Mouse (Mus musculus) right cerebral cortex, adult 2 months (tissue): ENCODE data around the gene 9430097D07Rik.
A peak's percentile ranks its signal among the peaks of the same experiment; 100 is the strongest.

Experiments
- DNase-seq, 2 experiments: peaks; one replicate each; pipeline ENCODE4 v3.0.0; 2021 to 2022; ENCODE audit warnings: low spot score in 2 of 2

9430097D07Rik gene

DNA sequence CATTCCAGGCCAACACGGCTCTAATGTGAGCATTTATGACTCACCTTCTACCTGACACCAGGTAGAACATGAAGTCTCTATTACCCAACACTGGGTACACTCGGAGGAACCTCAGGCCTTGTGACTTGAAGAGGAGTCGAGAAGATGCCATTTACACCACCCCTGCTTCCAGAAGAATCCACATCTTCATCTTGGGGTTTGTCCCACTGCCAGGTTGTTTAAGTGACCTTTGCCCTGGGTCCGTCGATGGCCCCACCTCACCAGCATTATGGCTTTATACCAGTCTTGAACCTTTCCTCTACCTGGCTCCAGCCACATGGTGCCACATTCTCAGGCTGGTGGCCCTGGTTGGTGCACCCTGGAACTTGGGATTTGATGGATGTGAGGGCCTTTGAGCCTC is 21.8 kb upstream of the 9430097D07Rik start:
- DNase-seq = no peak

DNA sequence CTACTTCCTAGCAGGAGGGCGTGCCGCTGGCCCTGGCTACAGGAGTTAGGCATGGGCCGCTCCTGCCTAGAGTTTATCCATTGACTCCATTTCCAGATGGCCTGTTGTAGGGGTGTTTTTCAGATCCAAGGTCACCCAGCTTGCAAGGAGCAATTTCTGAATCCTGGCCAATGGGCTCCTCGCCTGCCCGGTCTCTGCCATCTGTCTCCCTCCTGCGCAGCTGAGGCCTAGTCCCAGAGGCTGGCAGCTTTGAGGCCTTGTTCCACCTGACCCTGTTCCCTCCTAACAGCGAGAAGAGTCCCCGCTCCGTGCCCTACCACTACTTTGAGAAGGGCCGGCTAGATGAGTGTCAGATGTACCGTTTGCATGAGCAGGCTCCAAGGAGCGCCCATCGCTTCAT is 21.2 kb upstream of the 9430097D07Rik start:
- no peak for DNase-seq

DNA sequence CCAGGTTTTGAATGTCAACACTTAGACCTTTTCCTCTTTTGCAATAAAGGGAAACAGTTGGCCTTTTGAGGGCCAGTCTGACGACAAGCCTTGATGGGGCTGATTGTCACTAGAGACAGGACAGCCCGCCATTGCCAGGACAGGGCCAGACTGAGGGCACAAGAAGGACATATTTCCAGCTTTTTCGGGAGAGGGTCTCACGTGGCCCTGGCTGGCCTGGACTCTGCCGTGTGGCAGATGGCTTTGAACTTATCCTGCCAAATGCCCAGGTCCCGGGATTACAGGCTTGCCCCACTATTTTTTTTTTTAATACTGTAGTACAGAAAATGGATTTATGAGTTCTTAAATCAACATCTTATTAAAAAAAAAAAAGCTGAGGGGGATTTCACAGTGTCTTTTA is 15.8 kb upstream of the 9430097D07Rik start:
- no peak for DNase-seq

DNA sequence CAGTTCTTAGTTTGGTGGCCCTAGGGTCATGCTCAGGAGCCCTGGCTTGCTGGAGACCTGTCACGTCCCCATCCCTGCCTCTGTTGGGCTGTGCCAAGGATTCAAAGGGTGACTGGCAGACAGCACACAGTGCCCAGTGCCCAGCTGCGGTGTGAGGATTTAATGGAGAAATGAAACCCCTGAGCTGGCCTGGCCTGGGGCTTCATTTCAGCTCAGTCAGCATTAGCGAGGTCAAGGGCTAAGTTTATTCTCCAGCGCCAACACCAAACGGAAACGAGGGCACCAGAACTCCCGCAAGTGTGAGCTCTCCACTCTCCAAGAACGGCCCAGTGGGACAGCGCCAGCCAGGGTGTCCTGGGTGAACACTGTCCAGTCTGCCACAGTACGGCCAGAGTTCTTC is 14.7 kb upstream of the 9430097D07Rik start:
- DNase-seq = no peak

DNA sequence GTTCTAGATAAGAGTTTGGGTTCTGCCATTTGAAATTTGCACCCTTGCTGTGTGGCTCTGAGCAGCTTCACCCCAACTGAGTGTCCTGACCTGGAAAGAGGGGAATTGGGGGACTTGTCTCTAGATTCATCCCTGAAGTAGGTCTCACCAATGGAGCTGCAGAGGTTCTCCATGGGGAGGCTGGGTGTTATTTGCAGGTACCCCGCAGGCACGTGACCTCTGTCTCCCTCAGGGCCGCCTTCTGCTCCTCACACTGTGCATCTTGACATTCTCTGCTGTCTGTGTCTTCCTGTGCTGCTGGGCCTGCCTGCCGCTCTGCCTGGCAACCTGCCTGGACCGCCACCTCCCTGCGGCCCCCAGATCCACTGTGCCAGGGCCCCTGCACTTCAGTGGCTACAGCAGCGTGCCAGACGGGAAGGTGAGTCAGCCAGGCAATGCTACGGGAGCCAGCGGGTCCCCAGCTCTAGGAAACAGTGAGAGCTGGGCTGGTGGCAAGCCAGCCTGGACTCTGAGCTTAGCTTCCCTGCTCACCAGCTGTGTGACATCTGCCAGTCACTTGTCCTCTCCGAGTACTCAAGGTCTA is 13.8 kb upstream of the 9430097D07Rik start:
- peak; percentile 57 to 62 for DNase-seq

DNA sequence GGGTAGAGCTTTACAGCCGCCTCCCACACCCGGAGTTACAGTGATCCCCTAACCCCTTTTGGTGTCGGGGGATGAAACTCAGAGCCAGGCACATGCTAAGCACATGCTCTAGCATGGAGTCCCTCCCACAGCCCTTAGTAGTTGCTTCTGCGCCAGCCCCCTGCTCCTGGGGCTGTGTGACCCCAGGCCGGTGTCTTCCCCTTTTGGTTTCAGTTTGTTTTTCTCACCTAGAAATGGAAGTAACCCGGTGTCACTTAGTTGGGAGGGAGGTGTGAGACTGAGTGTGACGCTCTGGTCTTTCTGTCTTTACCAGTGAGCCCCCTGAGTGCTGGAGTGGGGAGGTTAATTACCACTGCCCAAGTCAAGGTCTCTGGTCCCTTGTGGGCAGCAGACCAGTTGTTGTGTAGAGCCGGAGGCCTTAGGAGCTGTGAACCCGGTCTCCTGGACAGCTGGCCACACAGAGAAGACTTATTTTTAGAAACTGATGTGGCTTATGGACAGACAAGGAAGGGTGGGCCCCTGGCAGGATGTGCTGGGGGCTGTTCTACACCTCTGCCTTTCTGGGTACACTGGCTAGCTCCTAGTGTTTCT is 12.3 kb upstream of the 9430097D07Rik start:
- no peak for DNase-seq

DNA sequence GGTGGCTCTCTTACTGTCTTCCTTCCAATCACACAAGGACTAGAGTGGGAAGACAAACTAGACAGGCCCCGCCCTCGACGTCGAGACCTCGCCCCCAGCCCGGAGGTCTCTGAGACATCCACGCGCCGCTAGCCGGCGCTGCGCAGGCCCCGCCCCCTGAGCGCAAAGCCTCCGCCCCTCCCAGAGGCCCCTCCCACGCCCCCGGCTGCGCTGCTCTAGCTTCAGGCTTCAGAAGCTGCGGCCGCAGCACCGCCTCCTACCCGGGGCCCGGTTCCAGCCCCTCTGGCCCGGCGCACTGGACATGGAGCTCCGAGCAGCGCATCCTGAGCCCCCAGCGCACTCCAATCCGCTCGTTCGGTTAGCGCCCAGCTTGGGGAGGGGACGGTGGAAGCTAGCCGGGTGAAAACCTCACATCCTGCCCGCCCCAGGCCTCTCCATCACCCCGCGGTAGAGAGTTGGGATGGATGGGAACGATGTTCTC is 11.4 kb upstream of the 9430097D07Rik start, which contains the start of gene St6galnac4:
TSS of gene St6galnac4 (plus strand) at position 225 of the 481 bp plus-strand sequence.
- DNase-seq = peak; percentile 87 to 90

DNA sequence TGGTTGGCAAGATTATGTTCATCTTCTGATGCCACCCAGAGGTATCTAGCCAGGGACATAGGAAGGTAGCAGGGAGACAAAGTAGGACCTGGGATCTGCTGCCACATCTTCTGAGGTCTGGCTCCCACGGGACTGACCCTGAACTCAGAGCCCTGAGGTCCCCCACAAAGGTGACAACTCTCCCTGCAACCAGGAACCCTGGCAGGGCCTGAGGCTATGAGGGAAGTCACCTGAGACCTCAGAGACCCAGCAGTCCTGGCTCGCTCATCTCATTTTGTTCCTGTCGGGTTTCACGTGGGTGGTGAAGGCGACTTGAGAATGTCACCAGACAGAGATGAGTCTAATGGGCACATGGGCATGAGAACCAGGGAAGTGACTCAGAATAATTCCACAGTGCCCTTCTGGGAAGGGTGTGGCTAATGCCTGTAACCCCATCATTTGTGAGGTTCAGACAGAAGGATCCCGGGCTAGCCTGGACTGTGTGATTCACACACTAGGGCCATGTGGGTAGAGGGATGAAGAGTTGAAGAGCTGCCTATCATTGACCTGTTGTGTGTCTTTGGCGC is 9.7 kb upstream of the 9430097D07Rik start:
- no peak for DNase-seq

DNA sequence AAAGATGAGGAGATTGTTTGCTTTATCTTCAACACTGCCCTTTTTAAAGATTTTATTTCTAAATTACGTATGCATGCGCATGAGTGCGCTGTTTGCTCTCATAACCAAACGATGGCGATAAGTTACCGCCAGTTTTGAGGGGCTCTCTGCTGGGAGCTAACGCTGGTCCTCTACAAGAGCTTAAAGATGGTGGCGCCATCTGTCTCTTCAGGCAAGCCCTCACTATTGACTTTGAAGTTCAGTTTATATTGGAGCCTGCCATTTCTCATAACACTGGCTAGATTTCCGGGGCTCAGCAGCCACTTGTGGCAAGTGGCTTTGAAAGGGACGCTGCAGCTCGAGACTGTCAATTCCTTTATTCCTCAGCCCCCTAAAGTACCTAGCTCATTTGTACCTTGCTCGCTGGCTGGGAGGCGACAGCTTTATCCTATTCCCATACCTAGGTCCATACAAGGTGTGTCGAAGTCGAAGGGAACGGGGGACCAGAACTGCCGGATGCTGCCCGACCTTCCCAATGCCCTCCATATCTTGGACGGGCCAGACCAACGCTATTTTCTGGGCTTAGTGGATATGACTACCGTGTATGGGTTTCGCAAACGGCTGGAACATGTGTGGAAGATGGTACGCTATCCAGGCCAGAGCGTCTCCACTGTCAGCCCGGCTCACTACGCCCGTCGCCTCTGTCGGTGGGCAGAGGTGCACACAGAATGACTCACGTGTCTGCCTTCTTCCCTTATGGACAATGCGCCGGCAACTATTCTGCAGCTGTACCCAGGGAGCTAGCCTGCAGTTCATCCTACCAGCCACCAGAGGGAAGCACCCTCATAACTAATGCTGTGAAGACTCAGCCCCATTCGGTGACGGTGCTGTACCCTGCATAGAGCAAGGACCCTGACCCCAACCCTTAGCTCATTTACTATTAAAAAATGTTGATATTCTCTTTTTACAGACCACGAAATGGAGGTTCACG is 7.6 kb upstream of the 9430097D07Rik start:
- DNase-seq = peak; percentile 91 to 92

DNA sequence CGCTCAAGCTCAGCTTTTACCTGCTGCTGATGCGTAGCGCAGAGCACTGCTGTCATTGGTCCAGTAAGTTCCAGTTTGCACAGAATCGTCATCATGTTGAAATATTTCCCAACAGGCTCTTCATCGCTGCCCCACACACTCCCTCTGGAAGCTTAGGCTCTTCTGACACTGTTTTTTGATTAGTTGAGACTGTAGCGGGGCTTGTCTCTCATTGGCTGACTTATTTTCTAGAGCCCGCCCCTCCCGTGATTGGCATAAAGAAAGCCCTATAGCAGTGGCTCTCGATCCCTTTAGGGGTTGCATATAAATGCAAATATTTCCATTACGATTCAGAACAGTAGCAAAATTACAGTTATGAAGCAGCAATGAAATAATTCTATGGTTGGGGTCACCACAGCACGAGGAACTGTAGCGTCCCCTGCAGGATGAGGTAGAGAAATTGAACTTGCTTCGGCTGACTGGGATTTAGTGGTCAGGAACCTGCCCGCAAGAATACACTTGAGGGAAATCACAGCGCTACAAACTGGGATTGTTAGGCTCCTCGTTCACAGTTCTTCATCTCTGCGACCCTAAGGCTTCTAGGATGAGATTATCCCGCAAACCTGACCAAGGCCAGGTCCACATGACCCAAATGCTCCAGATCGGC is 6.1 kb upstream of the 9430097D07Rik start:
- peak; percentile 85 to 90 for DNase-seq

DNA sequence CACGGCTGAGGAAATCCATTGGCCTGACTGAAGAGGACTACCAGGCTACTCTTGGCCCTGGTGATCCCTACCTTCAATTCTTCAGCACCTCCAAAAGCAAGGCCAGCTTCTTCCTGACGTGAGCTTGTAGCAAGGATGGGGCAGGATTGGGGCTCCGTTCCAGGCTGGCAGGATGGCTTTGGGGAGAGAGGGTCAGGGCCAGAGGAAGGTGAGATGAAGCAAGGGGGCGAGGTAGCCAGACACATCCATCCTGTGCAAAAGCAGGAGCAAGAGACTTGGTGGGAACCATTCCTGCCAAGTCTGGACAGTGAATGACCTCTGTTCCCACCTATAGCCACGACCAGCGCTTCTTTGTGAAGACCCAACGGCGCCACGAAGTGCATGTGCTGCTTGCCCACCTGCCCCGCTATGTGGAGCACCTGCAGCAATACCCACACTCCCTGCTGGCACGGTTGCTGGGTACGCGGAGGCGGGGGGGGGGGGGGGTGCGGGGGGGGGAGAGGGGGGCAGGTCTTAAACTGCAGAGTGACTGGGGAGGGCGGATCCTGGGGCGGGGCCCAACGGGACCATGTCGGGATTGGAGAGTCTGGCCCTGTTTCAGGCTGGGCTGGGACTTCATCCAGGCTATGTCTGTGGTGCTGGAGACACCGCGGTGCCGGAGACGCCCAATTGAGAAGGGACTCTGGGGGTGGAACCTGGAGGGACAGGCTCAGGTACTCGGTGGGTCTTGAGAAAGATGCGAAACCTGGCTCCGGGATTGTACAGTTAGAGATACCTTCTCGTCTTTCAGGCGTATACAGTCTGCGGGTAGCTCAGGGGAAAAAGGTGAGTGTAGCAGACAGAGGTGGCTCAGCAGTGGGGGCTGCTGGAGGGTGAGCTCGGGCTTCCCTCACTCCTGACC is 2.9 kb upstream of the 9430097D07Rik start:
- no peak for DNase-seq

DNA sequence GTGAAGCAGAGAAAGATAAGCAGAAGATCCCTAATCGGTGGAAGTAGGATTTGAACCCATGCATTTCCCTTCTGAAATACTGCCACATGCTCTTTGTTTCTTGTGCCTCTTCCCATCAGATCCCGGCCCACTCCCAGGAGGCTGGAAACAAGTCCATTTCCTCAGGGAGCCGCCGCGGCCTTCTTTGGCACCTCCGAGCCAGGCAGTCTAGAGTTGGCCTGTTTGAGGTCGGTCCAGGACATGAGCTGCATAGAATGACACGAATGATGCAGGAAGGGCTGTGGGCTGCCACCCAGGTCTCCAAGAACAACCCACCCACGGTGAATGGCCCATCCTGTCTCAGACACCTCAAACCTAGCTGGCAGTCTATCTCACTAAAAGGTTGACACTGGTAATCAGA is 1.0 kb upstream of the 9430097D07Rik start:
- no peak for DNase-seq

DNA sequence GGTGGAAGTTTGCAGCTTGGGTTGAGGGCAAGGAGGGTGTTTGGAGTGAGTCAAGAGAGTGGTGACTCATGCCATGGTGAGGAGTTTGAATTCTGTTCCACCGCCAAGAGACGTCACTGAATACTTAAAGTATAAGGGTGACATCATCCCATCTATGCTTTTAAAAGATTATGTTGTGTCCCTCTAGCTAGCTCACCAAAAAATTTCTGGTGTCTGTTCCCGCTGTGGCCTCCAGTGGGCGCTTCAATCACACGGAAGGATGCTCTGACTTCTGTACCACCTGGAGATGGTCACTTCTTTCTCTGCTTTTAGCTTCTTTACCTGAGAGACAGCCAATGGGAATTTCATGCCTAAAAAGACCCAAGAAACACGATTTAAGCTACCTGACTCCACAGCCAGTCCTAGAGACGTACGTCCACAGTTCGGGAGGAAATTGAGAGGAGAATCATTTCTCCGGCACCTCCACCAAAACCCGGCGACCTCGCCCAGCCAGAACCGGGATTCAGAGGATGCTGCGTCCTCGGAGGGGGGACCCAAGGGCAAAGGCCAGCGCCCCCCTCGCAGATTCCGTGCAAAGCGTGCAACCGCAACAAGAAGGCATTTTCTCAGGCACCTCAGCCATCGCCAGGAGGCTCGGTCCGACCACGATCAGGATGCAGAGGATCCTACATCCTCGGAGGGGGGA is 441 bp downstream of the 9430097D07Rik start:
- peak; percentile 88 to 91 for DNase-seq

DNA sequence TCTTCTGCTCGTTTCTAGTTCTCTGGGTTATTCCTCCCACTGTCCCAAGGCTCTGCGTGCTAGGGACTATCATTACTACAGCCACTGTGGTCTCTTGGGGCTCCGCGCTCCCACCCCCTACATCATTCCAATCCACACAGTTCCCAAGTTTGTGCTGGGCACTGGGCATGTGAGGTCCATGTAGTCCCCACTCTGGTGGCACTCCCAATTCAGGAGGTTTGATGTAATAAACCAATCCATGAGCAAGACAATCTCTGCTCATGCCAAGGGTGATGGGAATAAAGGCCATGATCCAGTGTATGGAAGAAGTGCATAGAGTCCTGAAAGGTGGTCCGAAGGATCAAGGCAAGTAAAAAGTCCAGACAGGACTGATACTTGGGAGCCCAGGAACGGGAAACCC is 987 bp downstream of the 9430097D07Rik start, which contains the start of gene Pip5kl1:
TSS of gene Pip5kl1 (plus strand) at position 301 of the 400 bp plus-strand sequence.
- DNase-seq = no peak

DNA sequence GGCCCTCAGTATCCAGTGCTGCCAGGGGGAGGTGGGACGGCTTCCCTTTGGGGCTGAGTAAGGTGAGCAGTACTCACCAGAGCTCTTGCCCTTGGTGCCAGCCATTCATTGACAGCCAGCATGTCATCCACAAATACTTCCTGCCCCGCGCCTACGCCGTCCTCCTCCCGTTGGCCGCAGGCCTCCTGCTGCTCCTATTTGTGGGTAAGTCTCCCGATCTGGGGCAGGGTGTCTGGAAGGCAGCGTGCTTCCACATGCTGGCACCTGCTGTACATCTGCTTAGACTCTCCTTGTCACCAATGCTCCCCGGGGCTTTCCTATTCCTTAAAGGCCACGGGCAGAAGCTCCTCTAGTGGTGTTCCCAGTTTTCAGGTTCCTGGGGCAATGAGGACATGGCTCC is 3.3 kb downstream of the 9430097D07Rik start:
- DNase-seq = no peak

DNA sequence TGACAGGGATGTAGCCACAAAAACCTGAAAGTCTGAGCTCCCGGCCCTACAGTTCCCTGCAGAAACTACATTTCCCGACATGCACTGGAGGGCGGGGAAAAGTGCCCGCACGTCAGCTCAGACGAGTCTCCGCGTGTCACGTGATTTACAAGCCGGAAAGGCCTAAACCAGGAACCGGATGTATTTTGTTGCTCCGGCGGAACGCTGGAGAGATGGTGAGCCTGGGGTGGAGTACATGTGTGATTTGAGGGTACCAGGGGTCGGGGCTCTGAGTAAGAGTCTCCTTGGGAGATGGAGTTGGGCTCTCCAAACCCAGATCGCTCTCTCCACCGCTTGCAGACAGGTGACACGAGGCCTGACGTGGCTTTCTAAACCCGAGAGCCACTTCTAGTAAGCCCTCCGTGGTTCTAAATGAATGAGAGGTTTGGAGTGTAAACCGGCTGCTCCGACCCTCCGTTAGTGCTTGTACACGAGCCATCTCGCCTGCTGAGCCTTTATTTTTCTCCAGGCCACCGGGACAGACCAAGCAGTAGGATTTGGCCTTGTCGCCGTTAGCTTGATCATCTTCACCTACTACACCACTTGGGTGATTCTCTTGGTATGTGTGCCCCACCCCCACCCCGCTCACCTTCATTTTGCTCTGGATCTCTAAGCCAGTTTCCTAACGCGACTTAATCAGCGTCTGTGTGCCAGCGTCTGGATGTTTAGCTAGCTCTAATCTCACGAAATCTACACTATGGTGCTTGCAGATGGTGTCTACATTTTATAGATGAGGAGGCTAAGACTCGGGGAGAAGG is 4.6 kb downstream of the 9430097D07Rik start, which contains the start of gene Dpm2:
TSS of gene Dpm2 (plus strand) at position 161 of the 797 bp plus-strand sequence.
- DNase-seq = peak; percentile 93 to 94

DNA sequence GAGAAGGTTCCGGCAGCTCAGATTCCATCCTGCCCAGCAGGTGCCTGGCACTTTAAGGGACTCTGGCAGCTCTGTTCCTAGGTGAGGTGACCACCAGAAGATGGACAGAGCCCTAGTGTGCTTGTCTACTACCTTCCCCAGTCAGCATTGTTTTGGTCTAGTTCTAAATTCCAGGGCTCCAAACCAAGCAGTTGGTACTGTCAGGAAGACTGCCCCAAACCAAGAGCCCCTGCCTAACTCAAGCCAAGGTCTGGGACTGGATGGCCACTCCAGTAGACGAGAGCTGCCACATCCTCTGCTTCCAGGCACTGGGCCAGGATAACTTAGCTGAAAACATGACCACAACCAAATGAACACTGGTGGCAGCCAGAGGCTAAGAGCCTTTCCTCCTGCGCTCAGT is 6.5 kb downstream of the 9430097D07Rik start:
- no peak for DNase-seq

DNA sequence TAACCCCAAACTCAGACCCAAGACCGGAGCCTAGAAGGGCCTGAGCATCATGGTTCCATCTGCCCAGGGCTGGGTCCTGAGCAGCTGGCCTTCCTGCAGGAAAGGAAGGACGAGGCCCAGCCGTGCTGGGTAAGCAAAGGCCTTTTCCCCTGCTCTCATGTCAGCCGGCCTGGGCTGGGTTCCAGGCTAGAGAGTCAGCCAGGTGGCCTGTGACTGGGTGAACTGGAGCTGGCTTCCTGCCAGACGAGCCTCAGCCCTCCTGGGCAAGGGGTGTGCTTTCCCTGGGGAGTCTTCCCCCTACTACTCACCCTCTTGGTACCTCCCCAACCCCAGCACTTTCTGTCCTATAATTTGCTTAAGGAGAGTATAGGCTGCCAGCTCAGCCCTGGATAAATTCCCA is 7.3 kb downstream of the 9430097D07Rik start:
- DNase-seq = no peak

DNA sequence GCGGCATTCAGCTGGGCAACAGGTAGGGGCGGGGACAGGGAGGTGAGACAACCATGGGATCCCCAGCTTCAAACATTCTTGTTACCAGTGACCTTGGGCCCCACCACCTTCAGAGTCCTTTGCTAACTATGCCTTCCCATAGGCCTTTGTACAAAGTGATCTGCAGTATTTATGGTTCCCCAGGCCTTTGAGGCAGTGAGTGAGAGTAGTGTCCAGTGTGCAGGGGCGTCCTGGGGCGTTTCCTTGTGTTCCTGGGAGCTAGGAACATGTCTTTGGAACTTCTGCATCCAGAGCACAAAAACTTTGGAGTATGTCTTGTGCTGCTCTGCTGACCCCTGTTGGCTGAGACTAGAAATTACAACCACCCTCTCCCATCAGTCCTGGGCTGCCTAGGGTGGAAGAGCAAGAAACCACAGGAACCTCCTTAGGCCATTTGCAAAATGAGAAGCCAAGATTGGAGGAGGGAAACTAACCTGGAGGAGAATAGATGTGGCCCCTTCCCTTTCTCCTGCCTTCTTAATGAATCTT is 8.9 kb downstream of the 9430097D07Rik start:
- DNase-seq = peak; percentile 69 to 75
